Mouse (Mus musculus): ENCODE results near the gene Bak1.

Bak1 gene

DNA sequence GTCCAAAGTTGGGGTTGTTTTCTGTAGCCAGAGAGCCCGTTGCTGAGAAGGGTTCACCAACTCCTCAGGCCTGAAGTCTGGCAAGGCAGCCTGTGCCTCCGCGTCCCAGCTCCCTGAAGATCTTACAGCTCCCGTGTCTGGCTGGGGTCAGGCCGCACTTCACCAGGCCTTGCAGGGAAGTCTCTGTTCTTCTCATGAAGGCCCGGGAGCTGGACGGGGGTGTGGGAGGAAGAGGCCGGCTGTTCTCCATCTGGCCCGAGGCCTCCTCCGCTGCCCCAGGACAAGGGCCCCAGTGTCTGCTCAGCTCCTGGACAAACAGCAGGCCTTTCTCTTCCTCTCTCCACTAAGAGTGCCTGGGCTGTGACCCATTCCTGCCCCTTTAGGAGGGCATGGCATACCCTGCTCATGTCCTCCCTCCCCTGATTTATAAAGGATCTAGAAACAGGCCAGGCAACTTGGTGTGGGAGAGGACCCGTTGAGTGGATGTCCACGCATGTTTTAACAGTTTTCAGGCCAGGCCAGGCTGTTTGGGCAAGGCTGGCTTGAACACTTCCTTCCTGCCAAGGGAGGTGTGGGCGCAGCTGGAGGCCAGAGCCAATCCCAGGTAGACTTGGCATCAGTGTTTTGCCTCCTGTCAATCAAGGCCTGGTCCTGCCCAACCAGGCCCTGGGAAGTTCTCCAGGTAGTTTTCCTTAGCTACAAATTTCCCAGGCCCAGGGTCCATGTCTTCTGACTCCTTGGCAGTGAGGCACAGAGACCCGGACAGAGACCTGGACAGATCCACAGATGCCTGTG lies 19.8 kb upstream of the Bak1 start:
- no peak for DNase-seq

DNA sequence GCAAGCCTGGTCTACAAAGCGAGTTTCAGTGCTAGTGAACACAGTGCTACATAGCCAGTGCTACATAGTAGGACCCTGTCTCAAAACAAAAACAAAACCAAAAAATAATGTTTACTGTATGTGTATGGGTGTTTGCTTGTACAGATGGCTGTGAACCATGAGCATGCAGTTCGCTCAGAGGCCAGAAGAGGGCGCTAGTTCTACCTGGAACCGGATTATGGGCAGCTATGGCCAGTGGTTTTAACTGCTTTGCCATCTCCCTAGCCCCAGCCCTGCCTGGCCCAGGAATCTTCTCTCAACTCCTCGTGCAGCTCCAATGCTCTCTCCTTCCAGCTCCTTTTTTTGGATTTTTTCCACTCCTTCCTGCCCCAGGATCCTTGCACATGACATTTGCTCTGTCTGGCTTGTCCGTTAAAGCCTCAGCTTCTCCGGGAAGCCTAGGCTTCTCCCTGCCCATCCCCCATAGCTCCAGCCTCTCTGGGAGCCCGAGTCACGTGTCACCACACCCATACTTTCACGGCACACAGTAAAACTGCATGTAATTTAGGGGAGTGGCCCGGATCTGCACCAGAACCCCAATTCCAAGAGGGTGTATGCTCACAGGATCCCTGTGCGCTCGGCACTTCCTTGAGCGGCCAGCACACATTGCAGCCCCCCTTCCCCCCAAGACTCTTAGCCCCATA lies 19.1 kb upstream of the Bak1 start:
- DNase-seq: no peak

DNA sequence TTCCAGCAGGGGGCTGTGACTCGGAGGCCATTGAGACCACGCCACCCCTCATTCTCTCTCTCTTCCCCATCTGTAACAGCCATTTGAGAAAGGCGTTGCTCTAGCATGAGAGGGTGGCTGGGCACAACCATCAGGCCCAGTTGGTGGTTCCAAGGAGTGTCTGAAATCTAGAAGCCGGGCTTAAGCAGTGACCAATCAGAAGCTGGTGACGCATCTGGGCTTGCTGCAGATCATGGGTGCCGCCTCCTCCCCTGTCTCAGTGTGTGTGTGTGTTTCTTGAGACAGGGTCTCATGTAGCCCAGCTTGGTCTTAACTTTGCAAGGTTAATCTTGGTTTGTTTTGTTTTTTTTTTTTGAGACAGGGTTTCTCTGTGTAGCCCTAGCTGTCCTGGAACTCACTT lies 16.4 kb upstream of the Bak1 start:
- no peak for DNase-seq

DNA sequence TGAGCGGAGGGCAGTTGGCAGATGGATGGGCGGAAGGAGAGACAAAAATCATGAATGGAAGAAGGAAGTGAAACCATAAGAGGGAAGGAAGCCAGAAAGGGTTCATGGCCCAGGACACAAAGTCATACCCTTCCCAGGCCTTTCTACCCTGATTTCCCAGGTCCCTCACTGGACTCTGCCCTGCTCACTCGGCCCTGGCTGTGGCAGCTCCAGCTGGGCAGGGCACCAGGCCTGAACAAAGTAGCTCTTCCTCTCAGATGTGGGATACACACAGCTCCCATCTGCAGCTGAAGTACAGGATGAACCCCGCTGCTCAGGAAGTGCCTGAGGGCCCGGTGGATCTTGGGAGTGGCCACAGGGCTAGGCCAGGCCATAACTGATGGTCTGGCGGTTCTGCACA lies 14.0 kb upstream of the Bak1 start:
- DNase-seq: peak in 1 of 2 experiments; percentile 40

DNA sequence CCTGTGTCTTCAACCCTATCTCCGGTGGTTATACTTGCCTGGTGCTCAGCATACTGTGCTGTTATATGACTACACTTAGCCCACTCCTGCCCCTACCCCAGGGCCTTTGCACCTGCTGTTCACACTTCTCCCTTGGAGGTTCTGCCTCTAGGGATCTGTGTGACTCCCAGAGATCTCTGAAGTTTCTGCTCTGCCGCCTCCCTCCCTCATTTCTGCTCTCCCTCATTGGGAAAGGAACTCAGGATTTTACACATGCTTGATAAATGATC lies 12.9 kb upstream of the Bak1 start:
- no peak for DNase-seq

DNA sequence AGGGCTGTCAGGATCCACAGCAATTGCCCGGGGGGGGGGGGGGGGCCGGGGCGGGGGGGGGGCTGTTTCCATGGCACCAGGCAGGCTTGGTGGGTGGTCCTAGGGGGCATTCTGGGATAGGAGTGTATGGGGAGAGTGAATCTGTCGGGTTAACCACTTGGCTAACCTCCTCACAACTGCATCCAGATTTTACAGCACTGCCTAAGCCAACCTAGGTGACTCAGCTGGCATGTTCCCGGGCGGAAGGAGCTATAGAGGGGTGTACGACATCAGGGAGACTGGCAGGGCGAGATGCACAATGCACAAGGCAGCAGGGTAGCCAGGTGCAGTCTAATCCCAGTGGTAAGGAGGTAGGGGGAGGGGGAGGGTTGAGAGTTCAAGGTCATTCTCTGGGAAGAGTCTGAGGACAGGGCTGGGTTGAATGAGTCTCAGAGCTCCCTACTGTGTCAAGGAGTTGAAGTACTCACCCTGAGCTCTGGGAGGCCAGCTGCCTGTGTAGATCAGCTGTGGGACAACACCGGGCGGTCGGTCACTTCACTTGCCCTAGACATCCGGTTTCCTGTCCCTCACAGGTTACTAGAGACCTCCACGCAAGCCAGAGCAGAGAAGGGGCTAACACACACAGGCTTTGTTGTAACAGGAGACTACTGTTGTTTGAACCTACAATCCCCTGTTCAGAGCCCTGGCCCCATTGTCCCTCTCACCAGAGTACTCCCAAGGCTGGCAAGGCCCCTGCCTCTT lies 12.4 kb upstream of the Bak1 start:
- DNase-seq: no peak

DNA sequence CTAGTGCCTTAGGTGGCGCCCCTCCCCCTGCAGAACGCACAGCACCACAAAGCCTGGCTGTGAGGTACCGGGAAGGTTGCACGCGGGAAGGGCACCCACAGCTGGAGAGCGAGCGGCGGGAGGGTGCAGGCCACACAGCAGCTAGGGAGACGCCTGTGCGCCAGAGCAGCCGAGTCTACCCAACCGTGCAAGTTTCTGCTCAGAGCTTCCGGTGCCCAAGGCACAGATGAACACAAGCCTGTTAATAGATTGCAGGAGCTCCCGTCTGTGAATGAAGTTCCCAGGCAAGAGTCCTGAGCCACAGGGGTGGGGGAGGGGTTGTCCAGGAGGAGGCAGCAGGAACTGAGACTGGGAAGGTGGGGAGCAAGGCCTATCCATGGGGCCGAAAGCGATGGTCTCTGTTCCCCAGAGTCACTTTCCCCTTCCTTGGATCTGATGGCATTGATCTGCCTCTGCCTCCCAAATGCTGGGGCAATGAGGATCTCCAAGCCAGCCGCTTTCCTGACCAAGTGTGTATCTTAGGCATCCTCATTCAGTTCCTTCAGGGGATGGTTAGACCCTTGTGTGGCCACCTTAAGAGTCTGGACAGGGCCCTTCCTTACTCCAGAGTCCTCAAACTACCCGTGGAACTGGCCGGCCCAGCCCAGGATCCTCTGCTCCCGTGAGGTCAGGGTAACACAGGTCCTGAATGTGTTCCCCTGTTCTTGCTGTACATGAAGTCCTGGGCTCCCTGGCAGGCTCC lies 11.7 kb upstream of the Bak1 start:
- peak; percentile 60 to 67 for DNase-seq

DNA sequence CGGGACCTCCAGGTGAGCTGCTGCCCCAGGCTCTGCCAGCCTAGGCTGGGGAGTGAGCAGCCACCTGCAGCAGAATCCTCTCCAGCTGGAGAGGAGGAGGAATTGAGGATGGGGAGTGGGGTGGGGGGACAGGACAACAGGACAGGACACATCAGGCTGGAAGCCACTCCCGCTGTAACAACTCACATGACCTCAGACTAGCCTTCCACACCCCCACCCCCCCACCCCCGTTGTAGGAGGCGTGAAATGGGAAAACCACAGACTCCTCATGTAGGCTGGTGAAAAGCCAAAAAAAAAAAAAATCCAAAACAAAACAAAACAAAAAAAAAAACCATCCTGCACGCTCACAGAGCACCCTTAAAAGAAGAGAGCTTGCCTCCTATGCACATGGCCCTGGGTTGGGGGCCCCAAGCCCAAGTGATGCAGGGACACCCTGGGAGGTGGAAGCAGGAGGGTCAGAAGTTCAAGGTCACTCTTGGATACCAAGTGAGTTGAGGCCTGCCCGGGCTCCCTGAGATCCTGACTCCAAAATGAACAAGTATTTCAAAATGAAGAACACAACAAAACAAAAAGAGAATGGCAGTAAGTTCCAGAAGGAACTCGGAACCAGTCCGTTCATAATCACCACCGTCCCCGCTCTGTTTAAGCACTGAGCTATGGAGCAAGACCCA lies 10.8 kb upstream of the Bak1 start:
- no peak for DNase-seq

DNA sequence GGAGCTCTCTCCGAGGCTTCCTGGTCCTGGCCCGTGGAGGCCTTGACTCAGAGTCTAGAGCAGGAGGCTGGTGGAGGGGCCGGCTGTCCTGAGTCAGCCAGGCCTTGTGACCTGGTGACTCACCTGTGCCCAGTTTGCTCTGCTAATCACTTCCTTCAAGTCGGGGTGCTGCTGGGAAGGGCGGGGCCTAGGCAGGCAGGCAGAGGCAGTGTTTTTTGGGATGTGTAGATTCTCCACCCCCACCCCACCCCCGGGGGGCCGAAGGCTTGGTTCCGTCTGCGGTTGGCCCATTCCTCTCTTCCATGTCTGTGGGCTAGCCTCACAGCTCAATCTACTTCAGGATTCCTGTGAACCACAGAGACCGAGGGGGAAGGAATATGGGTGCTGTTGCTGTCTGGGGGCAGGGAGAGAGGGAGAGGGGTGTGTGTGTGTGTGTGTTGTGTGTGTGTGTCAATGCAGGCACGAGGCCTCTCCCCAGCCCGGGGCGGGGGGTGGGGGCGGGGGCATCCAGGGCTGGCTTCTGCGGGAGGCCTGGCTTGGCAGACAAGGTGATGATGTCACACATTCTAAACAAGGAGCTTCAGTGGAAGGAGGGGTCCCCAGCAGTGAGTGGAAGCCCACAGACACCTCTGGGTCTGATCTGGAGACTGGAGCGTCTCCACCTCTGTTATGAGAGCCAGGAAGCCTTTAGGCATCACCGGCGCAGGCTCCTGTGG lies 9.7 kb upstream of the Bak1 start:
- no peak for DNase-seq

DNA sequence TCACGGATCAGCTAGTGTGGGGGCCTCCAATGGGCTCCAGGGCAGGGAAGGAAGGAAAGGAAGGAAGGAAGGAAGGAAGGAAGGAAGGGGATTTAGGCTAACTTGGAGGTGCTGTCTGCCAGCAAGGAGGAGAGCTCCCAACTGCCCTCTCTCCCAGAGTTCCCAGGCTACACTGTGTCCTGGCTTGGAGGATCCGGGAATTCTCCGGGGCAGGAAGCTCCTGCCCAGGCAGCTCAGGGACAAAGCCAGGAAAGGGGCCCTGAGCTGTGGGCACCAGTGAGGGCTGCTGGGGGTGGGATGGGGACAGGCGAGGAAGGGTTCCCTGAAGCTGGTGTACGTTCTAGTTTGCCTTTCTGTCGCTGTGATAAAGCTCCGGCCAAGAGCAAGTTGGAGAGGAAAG lies 7.7 kb upstream of the Bak1 start:
- no peak for DNase-seq

DNA sequence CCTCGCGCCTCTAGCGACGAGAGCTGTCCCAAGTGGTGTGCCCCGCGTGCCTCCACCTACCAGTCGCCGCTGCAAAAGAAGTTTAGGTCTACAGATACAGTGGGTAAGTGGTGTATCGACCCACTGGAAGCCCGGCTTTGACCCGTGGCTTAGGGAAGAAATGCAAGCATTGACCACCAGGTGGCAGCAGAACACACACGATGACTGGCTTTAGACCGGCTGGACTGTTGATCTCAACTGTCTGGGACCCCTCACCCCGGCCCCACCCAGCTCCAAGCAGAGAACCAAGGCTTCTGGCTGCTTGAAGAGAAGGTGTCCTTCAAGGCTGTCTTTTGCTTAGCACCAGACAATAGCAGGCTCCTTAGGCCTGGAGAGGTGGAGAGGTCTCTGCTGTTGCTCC lies 4.1 kb upstream of the Bak1 start:
- DNase-seq: peak; percentile 48 to 83

DNA sequence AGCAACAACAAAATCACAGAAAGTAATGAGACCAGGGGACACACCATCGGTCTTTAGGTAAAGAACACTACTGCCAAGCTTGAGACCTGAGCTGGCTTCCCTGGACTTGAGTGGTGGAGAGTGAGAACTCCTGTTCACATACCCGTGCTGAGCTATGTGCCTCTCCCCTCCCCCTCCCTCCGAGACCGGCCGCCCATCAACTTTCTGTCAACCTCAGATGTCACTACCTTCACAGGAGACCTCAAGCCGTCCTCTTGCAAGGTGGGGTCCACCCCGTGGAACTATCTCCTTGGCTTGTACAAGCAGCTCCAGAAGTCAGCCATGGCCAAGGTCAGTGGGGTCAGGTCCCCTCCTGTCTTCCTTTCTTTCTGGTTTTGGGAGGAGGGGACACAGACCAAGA lies 3.5 kb upstream of the Bak1 start:
- no peak for DNase-seq

DNA sequence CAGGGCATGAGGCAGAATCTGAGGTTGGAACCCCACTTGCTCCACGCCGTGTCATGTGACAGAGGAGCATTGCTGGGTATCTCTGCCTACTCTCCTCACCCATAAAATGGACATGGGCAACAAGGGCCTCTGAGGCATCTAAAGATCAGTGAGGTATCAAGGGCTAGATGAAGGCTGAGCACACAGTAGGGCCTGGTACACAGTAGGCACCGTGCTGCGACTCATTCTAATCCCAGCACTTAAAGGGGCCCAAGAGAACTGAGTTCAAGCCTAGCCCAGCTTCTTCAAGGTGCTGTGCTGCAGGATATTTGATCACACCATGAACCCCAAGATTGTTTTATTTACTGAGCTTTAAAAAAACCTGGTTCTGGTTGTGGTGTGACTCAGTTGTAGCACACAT lies 2.1 kb upstream of the Bak1 start:
- DNase-seq: no peak

DNA sequence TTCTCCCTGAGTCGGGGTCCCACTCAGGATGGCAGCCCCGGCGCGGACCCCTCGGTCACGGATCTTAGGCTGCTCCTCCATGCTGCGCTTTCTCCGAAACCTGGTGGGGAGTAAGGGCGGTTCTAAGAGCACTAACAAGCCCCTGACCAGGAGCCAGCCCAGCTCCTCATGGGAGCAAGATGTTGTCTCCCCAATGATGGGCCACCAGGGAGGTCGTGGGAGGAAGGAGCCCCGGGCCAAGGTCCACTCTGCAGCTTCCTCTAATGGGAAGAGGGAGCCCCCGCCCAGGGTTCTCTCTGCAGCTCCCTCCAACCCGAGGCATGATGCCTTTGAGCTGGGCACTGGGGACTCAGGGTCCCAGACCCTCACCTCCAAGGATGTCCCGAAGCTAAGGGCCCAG lies 622 bp upstream of the Bak1 start:
- no peak for DNase-seq

DNA sequence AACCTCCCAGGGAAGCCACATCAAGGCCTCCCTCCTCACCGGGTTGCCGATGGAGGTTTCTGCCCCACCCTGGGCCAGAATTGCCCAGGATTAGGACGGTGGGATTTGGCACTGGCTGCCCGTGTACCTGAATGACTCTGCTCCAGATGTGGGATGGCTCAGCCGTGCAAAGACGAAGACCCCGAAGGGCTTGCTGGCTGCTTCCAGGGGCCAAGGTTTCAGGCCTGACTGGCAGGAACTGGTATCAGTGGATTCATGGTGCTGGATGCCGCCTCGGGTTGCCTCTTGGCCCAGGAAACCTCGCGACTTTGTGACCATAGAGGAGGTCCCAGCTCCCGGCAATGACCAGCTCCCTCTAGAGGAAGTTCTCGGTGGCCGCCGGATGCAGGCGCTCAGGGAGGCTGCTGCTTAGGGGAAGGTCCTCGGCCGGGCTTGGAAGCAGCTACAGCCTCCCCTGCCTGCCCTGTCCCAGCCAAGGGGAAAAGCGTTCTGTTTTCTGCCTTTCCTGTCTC lies 469 bp downstream of the Bak1 start:
- peak; percentile 89 to 93 for DNase-seq

DNA sequence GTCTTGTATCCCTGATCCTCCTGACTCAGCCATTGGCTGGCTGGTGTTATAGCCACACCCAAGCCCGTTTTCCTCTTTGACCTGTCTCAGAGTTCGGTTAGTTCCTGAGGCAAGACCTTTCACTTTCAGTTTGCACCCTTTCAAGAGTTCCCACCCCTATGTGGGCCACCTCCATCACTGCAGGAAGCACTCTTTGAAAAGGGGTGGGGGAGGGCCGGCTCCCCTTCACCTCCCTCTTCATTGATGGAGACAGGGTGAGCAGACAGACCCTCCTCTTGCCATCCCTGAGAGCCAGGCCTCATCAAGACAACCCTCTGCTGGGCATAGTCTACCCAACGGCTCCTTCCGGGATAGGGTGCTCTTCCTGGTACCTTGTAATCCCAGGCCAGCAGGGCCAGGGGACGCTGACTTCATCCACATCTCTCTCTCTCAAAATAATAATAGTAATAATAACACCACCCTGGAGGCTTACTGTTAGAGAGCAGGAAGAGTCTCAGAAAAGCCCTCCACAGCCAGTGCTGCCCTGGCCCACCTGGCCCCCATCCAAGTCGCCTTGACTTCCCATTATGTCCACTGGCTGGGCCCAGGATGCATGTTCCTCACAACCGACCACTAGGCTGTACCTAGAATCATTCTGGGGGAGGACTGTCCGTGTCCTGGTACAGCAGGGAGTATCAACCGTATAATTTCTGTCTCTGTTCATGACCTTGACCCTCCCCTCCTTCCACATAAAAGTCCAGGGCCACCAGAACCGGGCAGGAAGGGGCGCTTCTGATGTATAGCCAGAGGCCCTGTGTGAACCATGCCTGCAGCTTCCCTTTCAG lies 1.1 kb downstream of the Bak1 start:
- DNase-seq: peak; percentile 39

DNA sequence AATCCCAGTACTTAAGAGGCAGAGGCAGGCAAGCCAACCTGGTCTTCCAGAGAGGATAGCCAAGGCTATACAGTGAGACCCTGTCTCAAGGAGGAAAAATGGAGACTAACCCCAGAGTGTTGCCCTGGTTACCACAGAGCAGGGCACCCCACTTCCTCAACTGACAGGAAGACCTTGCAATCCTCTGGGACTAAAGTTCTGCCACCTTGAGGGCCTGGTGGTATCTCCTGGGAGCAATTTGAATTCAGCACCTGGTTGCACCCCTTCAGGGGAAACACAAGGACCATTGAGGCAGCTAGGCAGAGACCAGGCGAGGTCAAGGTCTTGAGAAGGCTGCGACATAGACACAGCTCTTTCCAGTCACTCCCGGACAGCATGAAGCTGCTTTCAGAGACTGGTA lies 2.9 kb downstream of the Bak1 start:
- no peak for DNase-seq

DNA sequence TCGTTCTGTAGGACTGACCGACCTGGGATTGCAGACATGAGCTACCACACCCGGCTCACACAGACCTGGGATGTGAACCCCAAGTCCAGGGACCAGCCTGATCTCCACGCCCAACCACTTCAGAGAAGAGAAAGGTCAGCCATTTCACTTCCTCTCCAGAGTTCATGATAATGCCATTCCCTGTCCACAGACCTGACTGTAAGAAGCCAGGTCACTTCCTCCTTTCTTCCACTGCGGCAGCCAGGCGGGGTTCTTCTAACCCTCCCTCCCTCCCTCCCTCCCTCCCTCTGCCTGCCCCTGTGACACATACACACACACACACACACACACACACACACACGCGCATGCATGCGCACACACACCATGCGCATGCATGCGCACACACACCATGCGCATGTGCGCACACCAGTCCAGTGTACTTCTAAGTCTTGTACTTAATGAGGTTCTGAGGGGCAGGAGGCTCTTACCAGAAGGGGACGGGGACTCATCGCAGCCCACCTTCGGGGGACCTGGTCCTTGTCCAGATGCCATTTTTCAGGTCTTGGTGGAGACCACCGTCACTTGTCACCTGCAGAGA lies 3.4 kb downstream of the Bak1 start:
- DNase-seq: no peak

DNA sequence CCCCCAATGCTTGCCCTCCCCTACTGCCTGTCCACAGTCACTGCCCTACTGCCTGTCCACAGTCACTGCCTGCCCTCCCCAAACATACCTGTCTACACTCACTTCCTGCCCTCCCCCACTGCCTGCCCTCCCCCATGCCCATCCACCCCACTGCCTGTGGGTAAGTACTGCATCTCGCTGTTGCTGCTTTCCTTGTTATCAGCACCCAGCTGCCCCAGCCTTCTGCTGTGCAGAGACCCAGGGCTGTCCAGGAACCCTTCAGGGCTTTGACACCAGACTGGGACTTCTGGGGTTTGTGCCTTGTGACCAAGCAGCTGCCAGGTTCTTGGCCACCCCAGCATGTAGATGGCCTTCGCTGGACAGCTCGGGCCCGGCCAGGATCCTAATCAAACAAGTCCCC lies 5.5 kb downstream of the Bak1 start:
- no peak for DNase-seq

DNA sequence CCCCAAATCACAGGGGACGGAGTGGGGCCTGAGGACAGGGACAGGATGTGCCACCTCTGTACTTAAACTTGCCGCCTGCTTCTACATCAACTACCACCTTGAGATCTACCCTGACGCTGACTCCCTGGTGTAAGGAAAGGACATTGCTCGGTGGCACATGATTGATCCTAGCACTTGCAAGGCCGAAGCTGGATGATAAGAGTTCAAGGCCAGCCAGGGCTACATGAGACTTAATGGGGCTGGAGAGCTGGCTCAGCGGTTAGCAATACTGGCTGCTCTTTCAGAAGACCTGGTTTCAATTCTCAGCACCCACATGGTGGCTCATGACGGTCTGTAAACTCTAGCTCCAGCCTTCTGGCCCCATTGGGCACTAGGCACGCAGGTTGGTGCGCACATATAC lies 7.1 kb downstream of the Bak1 start:
- no peak for DNase-seq

DNA sequence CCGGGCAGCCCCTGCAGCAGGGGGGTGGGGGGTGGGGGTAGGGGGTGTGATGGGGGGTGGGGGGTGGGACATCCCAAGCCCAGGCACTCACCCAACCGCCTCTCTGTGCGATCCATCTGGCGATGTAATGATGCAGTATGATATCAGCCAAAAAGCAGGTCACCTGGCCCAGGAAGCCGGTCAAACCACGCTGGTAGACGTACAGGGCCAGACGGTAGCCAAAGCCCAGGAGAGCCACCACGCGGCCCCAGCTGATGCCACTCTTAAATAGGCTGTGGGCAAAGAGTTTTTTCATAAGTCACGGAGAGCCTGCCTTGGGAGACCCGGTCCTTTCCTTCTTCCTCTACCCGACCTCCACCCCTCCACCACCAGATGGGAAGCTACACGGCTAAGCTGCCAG lies 7.7 kb downstream of the Bak1 start:
- no peak for DNase-seq
